Mouse (Mus musculus) spleen, postnatal 10 days (tissue): ENCODE measurements at regions not wholly inside any gene's neighbourhood (a gene's known extent, or its start where the extent isn't known, plus 50 kb on each side); places are given as distances from the start of the nearest gene placed in this dataset.

Experiments
- DNase-seq, 2 experiments: peaks; one replicate each; pipeline ENCODE4 v3.0.0; 2021 to 2022; ENCODE audit warnings: low spot score in 2 of 2

DNA sequence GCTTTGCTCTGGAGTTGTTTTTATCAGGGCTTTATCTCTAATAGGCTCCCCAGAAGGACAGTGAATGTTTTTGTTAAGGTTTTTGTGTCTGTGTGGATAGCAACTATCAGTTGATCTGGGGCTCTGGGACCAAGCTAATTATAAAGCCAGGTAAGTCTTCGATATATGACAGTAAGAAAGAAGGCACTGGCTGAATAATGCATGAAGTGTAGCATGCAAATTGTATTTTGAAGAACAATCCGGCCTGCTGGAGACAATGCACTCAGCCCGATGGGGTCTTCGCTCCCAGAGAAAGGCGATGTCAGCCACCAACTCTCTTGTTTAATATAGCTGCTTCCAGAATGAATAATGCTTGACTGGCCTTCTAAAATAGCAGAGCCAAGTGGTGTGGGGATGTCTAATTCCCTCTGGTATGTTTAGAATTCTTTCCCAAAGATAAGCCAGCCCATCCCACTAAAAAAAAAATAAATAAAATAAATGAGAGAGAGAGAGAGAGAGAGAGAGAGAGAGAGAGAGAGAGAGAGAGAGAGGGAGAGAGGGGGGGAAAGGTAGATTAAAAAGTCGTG lies 68.6 kb downstream of the Dad1 start:
- no peak for DNase-seq

DNA sequence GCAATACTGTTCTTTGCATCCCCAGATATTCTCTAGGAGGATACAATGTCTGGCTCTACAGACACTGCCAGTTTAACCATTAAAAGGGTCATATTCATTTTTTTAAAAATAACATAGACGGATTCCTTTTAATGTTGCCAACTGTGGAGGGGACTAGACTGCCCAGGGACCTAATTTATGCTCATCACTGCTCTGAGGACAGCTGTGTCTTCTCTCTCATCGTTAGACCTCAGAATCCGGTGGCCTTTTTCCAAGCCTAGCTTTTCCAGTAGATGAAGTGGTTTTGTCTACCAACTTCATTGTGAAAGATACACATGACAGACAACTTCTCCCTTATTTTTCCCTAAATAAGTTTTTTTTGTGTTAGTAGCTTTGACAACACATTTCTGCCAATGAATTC lies 70.0 kb downstream of the Dad1 start:
- DNase-seq = no peak

DNA sequence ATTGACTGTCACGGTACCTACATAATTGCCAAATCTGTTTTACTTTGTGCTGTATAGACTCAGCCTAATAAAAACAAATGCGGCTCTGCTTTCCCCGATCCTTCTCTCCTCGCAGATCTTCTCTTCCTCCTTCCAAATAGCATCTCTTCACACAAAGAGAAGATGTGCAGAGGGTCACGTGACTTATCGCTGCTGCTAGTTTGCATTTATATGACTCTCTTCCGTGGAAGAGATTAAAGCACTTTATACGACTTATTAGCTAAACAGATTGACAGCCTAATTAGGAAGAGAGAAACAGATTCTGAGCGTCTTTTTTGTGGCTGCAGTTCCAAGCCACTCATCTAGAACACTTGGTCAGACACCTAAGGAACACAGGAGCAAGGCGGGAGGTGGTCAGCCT lies 71.1 kb downstream of the Dad1 start:
- no peak for DNase-seq

DNA sequence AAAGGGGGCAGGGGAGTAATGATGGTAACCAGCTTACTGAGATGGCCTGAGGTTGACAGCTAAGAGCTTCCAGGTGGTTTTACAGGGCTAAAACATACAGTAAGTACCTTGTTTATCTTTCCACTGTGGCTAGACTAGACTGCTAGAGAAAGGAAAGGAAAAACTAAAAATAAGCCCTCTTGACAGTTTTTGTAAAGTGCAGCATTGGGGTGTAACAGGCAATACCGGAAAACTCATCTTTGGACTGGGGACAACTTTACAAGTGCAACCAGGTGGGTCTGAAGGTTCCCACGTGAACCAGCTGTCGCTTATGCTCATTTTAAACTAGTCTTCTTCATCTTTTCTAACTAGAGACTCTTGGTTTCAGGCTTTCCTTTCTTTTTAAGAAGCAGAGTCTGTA lies 72.6 kb downstream of the Dad1 start:
- no peak for DNase-seq

DNA sequence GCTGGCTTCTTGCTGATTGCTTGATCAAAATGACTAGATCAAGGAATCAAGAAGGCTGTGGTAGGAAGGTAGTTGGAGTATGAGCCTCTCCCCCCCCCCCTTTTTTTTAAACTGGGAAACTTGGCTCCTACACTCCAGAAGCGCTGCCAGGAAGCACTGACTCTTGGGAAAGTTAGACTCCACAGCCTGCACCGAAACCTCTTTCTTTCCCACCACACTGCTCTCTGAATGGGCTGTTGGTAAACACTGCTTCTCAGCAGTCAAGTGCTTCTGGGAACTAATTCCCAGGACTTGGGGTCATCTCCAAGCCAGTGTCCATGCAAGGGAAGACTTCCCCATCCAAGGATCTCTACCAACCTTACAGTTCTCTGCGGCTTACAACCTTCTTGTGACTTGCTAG lies 73.2 kb downstream of the Dad1 start:
- no peak for DNase-seq

DNA sequence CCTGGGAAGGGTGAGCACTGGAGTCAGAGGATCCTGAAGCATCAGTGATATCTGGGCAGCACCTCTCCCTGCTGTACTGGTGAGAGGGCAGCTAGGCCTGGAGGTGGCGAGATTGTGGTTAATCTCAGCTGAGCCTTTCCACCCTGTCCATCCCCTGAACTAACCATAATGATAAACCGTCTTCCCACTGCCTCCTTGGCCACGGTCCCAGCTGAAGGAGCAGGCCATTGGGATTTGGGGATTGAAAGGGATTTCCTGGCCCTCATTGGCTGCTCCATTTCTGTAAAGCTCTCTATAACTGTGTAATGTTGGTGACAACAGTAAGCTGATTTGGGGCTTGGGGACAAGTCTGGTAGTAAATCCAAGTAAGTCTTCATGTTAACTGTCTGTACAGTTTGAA lies 73.6 kb downstream of the Dad1 start:
- DNase-seq = no peak

DNA sequence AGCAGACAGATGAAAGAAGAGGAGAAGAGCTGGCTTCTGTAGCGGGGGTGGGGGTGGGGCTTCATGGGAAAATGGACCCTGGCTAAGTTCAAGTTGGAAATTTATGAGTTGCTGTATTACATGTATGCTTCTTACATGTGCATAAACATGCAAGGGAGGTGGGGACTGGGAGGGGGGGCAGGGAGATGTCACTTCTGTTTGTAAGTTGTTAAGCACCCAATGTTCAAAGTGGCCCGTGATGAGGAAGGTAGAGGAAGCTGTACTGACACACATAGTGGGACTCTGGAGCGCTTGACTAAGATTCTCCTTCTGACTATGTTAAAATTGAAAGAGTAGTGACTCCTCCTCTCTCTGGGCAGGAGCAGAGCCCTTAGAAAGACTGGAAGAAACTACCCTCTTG lies 75.0 kb downstream of the Dad1 start:
- no peak for DNase-seq

DNA sequence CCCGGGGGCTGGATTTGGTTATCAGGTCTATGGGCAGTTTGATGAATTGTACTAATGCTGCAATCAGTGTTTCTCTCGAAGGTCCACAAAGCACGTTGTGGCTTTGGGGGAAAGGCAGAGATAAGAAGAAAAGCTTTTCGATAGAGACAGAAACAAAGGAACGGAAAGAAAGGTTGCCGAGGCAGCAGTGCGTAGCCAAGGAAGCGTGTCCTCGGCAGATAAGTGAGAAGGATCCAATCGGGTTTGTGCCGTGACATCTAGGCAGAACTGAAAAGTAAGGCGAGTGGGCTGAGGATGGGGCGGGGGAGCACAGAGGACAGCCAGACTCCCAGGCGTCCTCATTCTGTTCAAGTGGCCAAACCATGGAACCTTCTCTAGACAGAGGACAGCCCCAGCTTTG lies 77.4 kb downstream of the Dad1 start:
- no peak for DNase-seq

DNA sequence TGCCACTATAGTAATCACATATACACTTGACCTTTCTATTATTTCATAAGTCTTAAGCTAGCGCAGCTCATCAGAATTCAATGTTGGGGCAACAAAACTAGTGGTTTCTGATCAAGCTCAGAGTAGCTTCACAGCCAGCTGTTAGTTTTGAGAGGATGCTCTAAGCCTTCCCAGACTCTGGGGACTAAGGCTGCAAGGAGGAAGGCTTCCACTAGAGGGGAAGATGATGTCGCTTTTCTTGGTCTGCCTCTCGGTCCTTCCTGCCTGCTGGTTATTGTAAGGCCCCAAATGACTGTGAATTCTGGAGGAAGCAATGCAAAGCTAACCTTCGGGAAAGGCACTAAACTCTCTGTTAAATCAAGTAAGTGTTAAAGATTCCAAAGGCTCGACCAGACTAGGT lies 78.4 kb downstream of the Dad1 start:
- no peak for DNase-seq

DNA sequence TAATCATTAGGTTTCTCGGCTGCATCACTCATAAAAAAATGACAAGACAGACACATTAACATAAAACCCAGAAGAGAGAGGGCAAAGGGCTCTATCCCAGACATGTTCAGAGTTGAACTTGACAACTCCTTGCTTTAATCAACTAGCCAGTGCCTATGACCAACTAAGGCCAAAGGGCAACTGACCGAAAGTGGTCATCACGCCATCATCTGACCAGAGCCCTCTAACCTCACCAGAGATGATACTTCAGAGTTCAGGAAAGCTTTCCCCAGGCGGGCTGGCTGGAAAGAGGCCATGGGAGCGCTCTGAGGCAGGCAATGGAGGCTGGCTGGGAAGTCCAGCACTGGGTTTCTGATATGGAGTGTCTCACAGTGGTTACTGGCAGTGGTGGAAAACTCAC lies 80.6 kb downstream of the Dad1 start:
- no peak for DNase-seq

DNA sequence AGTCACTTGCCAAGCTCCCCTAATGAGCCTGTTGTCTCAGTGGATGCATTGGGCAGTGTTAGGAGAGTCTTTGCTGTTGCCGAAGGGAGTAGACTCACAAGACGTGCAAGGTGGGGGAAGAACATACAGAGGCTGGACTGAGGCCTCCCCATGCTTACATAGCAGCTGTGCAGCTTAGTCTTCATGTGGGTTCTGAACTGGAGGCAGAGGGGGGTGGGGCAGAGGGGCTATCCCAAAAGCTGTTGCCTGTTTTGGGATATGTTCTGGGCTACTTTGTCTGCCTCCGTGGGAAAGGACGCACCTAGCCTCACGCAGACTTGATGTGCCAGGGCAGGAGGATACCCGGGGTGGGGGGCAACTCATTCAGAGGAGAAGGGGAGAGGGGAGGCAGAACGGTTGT lies 84.7 kb downstream of the Dad1 start:
- DNase-seq = no peak

DNA sequence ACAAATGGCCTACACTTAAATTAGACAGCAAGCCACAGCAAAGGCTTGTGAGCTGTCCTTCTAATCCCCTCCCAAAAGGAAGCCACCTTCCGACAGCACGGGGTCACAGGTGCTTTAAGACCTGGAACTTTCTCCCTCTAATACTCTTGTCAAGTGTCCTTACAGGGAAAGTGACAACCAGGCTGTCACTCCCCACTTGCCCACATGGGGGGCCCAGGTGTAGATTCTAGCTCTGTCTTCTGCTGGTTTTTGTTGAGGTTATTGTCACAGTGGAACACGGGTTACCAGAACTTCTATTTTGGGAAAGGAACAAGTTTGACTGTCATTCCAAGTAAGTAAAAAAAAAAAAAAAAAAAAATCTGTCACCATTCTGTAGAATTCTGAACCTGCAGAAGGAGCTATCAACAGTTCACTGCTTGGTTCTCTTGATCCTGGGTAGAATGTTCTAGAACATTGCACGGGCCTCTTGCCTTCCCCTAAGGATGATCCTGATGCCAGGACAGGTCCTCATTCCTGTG lies 85.4 kb downstream of the Dad1 start:
- peak in 1 of 2 experiments; percentile 25 for DNase-seq

DNA sequence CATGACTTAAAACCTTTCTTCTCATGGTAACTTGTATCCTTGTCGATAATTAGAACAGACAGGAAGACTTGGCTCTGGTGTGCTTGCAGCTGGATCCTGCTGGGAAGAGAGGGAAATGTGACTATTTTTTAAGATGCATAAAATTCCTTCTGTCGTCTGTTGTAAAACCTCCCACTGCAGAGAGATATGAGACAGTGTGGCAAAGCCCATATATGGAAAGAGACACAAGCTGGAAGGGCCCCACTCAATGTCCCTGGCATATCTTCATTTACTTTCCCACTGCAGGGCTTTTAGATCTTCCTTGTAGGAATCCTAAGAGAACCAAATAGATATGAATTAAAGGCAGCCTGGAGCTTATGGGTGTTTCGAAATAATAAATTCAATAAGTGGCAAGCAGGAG lies 87.8 kb downstream of the Dad1 start:
- no peak for DNase-seq

DNA sequence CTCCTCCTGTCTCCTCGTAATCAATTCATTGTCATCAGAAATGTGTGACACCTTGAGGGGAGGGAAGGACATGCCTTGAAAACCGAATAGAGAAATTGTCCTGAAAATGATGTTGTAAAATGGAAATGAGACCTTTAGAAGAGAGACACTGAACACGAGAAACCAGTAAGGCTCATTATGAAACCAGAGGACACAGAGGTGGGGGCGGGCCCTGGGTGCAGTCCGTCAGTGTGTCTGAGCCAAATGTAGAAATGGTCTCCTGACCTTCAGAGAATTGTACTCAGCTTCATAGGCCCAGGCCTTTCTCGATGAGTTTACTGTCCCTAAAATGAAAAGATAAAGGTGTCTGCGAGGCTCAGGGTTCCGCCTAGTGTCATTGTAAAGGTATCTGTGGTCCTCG lies 89.0 kb downstream of the Dad1 start:
- DNase-seq = no peak

DNA sequence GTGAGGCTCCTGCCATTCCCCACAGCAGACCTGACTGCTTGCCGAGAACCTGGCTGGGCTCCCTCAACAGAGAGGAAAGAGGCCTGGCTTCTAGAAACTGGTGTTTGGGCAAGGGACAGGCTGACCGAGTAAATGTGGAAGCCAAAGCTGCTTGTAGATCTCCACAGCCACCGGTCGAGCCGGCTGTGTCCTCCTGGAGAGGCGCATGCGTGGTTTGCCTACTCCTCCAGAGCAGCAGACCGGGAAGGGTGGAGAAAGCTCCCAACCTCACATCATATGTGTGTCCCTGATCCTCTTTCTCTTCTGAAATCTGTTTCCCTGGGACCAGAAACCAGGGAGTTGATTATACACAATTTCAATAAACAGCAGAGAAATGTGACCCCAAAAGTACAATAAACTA lies 92.0 kb downstream of the Dad1 start:
- DNase-seq = no peak

DNA sequence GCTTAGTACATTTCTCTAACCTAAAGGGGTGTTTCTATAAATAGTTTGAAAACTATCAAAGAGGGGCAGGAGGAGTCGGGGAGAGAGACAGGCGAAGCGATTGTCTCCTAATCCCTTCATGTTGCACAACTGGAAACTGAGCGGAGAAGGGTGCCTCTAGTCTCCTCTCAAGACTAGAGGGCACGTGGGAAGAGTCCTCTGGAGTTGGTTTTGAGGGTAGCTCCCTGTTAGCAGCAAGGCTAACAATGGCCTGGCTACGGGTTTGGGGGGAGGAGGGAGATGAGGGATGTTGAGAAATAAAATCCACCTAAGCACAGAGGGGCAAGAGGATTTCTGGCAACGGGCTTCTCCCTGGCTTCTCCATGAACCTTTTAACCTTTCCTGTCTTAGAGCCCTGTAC lies 92.7 kb downstream of the Dad1 start:
- DNase-seq = no peak

DNA sequence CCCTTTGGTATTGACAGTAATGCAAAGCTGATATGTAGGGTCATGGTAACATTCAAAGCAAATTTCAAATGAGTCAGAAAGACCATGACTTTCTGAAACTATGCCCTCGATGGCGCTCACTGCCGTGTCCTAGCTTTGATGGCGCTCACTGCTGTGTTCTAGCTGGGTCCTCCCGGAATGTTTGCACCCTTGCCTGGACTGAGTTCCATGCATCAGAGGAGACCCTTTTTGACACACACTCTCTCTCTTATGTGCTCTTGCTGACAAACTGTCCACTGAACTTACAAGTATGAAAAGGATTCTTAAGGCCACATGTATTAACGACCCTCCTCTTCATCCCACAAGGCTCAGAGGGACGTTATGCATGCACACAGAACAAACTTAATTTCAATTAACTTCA lies 94.1 kb downstream of the Dad1 start:
- DNase-seq = no peak

DNA sequence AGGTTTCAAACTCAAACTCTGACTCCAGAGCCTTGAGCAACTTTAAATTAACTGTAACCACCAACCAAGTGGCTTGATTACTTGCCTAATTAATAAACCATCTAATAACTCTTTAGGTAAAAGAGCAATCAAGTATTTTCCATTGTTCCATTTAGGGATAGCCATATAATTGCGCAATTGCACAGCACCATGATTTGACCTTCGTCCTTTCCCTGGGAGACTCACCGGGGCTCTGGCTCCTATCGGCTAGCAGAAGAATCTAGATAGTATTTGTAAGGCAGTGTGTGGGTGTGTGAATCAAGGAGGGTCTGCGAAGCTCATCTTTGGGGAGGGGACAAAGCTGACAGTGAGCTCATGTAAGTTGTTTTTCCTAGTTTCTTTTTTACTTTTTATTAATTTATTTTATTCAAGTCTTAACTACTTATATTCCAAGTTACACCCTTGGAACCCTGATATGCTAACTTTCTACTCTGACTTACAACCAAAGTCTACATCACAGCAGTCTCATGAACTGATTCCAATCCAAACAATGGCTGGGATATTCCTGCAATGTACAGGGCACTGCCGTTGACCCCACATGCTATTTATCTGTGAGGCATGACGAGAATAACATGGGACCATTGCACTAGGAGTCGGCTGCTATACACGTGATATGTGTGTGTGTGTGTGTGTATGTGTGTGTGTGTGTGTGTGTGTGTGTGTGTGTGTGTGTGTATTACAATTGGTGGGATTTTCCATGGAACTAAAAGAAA lies 95.5 kb downstream of the Dad1 start:
- no peak for DNase-seq

DNA sequence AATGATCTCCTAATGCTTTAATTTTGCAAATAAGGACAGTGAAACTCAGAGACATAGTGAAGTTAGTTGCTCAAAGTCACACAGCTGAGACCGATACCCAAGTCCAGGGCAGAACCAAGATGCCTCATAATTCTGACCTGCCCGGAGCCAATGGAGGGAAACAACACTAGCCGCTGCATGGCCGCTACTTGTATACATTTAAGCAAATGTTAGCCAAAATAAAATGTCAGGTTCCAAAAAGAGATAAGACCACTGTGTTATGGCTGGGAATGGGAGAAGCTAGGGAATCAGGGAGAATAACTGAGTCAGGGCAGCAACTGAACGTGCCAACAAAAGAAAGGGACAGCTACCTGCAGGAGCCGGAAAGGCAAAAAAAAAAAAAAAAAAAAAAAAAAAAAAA lies 97.4 kb downstream of the Dad1 start:
- DNase-seq = no peak

DNA sequence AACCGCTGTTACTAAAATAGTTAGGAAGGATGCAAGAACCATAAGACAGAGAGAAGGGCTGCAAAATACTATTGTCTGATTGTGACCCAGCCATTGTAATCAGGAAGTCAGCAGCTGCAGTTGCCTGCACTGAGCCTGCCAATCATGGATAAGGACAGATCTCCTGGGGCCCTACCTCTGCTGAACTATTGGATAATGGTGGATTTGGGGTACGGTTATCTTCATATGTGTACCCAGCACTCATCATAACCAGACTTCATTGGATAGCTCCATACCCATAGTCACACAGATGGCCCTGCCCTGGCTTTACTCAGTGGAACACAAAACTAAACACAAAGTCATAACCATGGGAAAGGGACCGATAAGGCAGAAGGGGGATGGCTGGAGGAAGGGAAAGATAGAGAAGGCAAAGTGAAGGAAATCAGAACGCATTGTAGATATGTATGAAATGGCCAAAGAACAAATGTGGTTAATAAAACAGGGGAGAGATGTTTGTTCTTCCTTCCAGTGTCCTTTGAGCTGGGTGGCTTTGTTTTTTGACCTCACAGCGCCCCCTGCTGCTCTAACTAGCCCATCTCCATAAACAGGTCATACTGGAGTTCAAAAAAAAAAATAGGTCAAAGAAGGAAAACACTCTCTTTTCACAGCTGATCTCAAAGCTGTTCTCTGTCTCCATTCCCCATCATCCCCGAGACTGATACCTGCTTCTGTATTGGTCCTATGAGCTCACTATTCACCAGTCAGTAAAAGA lies 101.2 kb downstream of the Dad1 start:
- peak; percentile 39 to 85 for DNase-seq

DNA sequence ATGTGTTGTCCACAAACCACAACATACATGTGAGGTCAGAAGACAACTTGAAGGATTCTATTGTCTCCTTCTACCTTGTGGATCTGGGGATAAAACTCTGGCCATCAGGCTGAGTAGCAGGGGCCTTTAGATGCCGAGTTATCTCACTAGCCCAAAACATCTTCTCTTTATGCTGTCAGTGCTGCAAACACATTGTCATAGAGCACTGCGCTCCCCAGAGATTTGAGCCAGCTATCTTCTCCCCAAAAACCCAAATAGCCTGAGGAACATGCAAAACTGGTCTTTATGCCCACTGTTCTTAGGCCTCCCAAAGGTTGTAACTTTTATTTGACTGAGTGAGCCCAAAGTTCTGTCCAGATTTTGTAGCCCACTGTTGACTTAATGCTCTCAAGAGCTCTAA lies 102.0 kb downstream of the Dad1 start:
- no peak for DNase-seq

DNA sequence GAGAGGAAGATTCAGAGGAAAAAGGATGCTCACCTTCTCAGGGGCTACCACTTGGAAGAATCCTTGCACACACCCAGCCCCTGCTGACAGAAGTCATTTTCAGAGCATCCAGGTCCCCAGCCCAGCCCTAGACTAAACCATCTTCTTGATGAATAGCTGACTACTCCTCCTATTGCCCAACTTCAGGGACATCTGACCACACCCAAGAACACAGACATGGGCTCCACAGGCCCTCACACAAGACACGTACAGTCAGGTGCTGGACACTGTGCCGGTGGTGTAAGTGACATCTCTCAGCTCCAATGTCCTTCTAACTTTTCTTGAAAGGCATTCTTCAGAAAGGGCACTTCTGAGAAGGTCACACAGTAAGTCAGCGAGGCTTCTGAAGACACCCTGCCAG lies 102.6 kb downstream of the Dad1 start:
- DNase-seq = no peak

DNA sequence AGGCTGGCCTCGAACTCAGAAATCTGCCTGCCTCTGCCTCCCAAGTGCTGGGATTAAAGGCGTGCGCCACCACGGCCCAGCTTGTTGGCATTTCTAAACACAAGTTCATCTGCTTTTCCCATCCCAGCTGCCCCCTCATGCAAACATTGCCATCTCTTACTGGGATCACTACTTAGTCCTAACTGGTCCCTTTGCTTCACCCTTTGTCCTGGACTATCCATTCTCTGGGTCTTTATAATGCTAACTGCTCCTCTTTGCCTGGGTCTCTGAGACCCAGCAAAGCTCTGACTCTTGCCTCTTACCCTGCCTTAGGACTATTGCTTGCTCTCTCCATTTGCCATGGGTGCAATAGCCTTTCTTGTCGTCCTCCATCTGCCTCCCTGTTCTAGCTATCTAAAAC lies 103.7 kb downstream of the Dad1 start:
- no peak for DNase-seq
